Mouse (Mus musculus) NIH3T3 (cell line): ENCODE data around the gene Ccdc65.
A peak's percentile ranks its signal among the peaks of the same experiment; 100 is the strongest.
"Not testable (repeated sequence)": the region's sequence is repeated elsewhere in the genome, so short reads cannot be mapped to it uniquely, and the experiment has no call there.

Experiments
- DNase-seq: peaks from one replicate; pipeline ENCODE4 v3.0.0-alpha.2; 2012; ENCODE audit warnings: low read depth

Gene Ccdc65

GRCm38 (mm10) chr15:98737881-98738280 lies 29.9 kb downstream of the Ccdc65 start:
- peak; percentile 55 for DNase-seq

- no peak for DNase-seq
Measured at GRCm38 (mm10) chr15:98738796-98739195, 30.8 kb downstream of the Ccdc65 start.

- no peak for DNase-seq
Measured at GRCm38 (mm10) chr15:98740219-98740618, 32.2 kb downstream of the Ccdc65 start.

- DNase-seq: no peak
Measured at GRCm38 (mm10) chr15:98742766-98743428, 34.9 kb downstream of the Ccdc65 start.

- not testable (repeated sequence) for DNase-seq
Measured at GRCm38 (mm10) chr15:98743863-98744262, 35.9 kb downstream of the Ccdc65 start.

- peak; percentile 71 for DNase-seq
Measured at GRCm38 (mm10) chr15:98746344-98746965, 38.4 kb downstream of the Ccdc65 start.

GRCm38 (mm10) chr15:98747296-98747695 lies 39.3 kb downstream of the Ccdc65 start:
- no peak for DNase-seq

GRCm38 (mm10) chr15:98749093-98749492 lies 41.1 kb downstream of the Ccdc65 start:
- DNase-seq: no peak

- DNase-seq: no peak
Measured at GRCm38 (mm10) chr15:98753021-98753423, 45.0 kb downstream of the Ccdc65 start.

- DNase-seq: no peak
Measured at GRCm38 (mm10) chr15:98754125-98754524, 46.1 kb downstream of the Ccdc65 start.

GRCm38 (mm10) chr15:98762201-98762621 lies 54.2 kb downstream of the Ccdc65 start:
- DNase-seq: peak; percentile 71

GRCm38 (mm10) chr15:98762670-98763529 lies 54.9 kb downstream of the Ccdc65 start, which contains the start of gene Arf3:
Gene Arf3 (minus strand): TSS chr15:98763214.
- DNase-seq: peak; percentile 97

GRCm38 (mm10) chr15:98765929-98766328 lies 57.9 kb downstream of the Ccdc65 start:
- DNase-seq: no peak

- peak; percentile 74 for DNase-seq
Measured at GRCm38 (mm10) chr15:98768259-98768658, 60.3 kb downstream of the Ccdc65 start.

- no peak for DNase-seq
Measured at GRCm38 (mm10) chr15:98771813-98772425, 63.9 kb downstream of the Ccdc65 start.

GRCm38 (mm10) chr15:98772511-98773211 lies 64.7 kb downstream of the Ccdc65 start:
- no peak for DNase-seq
